ENCODE assay signal across 14 mouse cellular contexts in the genomic region with DNA sequence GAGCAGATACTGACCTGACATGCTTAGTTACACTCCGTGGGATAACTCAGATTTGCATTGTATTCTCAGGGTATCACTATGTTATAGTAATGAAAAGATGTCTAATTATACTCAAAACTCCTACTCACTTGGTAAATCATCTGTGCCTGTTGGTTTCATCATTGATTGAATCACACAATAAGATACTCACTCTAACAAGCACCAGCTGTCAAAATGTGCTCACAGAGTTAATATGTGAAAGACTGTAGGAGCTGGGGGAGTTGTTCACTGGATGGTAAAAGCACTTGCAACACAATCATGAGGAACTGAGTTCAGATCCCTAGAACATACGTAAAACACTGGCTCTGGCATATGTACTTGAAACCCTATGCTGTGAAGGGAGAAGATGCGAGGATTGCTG.
"Had no signal": no experiment of that assay in that cellular context is flagged by ENCODE, and none has a peak within 500 bp of the region (broad histone marks: within the 10 kb centered on the region; RNA-seq: fewer than 3 reads in every experiment).

No protein-coding gene starts in this region.

- DNase-seq: gastrocnemius, postnatal 14 days; gastrocnemius, postnatal 36 days; heart, adult 11 months; heart, adult 2 months; heart, postnatal 10 days; heart, postnatal 36 days; kidney, adult 11 months; kidney, adult 2 months; kidney, adult 9 months; kidney, postnatal 14 days; kidney, postnatal 36 days; left cerebral cortex, postnatal 4 days; liver, embryonic 13.5 days; liver, postnatal 0 days had no signal
